Mouse (Mus musculus) liver, embryonic 14.5 days (tissue): ENCODE measurements around the gene Dnajb1. TPM values are rescaled to one million over a fixed set of nuclear protein-coding genes. Genes with fewer than 3 reads are reported as not detected.

ENCODE experiments used
- ATAC-seq: fragments of 200-750 bp; cut with Nextera tagmentation; 2 replicates; pipeline ENCODE4 v1.8.0; 2017; ENCODE audit warnings: moderate number of reproducible peaks, mild to moderate bottlenecking, moderate library complexity; ENCODE audit not compliant: insufficient read depth
- DNase-seq, 3 experiments: peaks; one replicate each; pipeline ENCODE4 v3.0.0-alpha.2; 2012 to 2013; ENCODE audit warnings: low read depth in 3 of 3, low spot score in 3 of 3
- H3K27ac ChIP-seq: fragments of 300-500 bp; sonication (generic); 2 replicates; pipeline ENCODE4 v1.5.1; 2014; ENCODE audit warnings: moderate library complexity, mild to moderate bottlenecking, control low read depth, inconsistent platforms
- H3K27me3 ChIP-seq: fragments of 300-500 bp; sonication (generic); 2 replicates; pipeline ENCODE4 v1.6.1; 2014; ENCODE audit warnings: mild to moderate bottlenecking, low read length, moderate library complexity; ENCODE audit not compliant: control insufficient read depth, insufficient read depth
- H3K36me3 ChIP-seq: fragments of 300-500 bp; sonication (generic); replicated peaks from 2 replicates; pipeline ENCODE4 v1.6.1; 2014; ENCODE audit warnings: low read depth; ENCODE audit not compliant: control insufficient read depth, insufficient read depth
- H3K4me1 ChIP-seq, 2 experiments: fragments of 200-500 bp in 1 of 2; fragments of 300-500 bp in 1 of 2; sonication (generic) in 1 of 2; replicated peaks; 2 replicates each; pipeline ENCODE4 v1.6.1; 2012 to 2014; ENCODE audit warnings: antibody characterized with exemption in 1 of 2, inconsistent platforms in 1 of 2, low read length in 1 of 2; ENCODE audit not compliant: control insufficient read depth in 2 of 2, insufficient read depth in 2 of 2
- H3K4me2 ChIP-seq: fragments of 300-500 bp; sonication (generic); 2 replicates; pipeline ENCODE4 v1.6.1; 2014; ENCODE audit warnings: low read depth, mild to moderate bottlenecking, control low read depth, moderate library complexity
- H3K4me3 ChIP-seq, 2 experiments: fragments of 200-500 bp in 1 of 2; fragments of 300-500 bp in 1 of 2; sonication (generic) in 1 of 2; 2 replicates each; pipeline ENCODE4 v1.5.1; 2012 to 2014; ENCODE audit warnings: low read depth in 2 of 2, low read length in 2 of 2, mild to moderate bottlenecking in 2 of 2, control low read depth in 1 of 2, inconsistent platforms in 1 of 2, moderate library complexity in 1 of 2; ENCODE audit not compliant: insufficient read depth in 1 of 2
- H3K9ac ChIP-seq: fragments of 300-500 bp; sonication (generic); replicated peaks from 2 replicates; pipeline ENCODE4 v1.6.1; 2014; ENCODE audit warnings: mild to moderate bottlenecking, control low read depth, moderate library complexity
- H3K9me3 ChIP-seq: fragments of 300-500 bp; sonication (generic); 2 replicates; pipeline ENCODE4 v1.6.1; 2016; ENCODE audit warnings: low read length, mixed read lengths; ENCODE audit not compliant: control insufficient read depth
- CTCF ChIP-seq: IDR thresholded peaks from 2 replicates; pipeline ENCODE4 v1.5.1; 2016; ENCODE audit warnings: antibody characterized with exemption, low read depth, control low read depth
- EP300 ChIP-seq: IDR thresholded peaks from 2 replicates; pipeline ENCODE4 v1.6.1; 2016; ENCODE audit warnings: antibody characterized with exemption, low read depth
- WGBS: fragments of 180-500 bp; shearing (Covaris S2); extraction: QIAGEN DNeasy Blood & Tissue Kit; methylation state at CpG from one replicate; pipeline ENCODE4 v1.1.7; 2014; ENCODE audit not compliant: insufficient replicate concordance; 5-methylcytosine and 5-hydroxymethylcytosine counted together
- polyA plus RNA-seq, 2 experiments: library from polyadenylated mRNA; depleted of rRNA in 1 of 2; stranded (reverse) in 1 of 2; unstranded in 1 of 2; fragments of >200 nt; fragmentation: Nextera tagmentation in 1 of 2; extraction: Ambion mirVana in 1 of 2; gene quantifications; 2 replicates each; pipeline versions ENCODE4 v1.2.1 to v1.2.3; 2012 to 2014

The Dnajb1 gene
- polyA plus RNA-seq, 2 experiments: 32.7 to 37.8 TPM

DNA sequence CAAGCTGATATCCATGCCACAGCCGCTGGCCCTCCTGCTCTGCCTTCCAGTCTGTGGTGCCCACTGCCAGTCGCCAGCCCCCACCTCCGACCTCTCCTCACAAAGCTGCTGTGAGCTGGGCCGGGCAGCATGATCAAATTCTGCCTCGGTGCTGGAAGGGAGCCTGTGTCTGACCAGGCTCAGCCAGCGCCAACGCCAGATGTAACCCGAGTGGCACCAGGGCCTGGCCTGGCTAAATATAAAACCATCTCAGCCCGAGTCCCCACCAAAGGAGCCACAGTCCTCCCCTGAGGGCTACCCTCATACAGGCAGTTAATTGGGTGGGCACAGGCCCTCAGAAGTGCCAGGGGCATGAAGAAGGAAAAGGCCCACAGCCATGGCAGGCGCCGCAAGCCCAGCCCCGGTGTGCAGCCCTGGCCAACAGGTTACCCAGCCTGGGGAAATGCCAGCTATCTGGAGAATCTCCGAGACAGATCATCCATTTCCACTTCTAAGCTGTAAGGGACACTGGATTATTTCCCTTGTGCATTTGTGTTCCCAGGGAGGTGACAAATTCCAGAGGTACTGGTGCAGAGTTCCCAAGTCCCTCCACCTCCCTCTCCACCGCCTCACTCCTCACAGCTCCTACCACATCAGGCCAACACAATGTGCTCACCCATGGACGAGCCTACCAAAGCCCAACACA, 33.2 kb upstream of the Dnajb1 start:
- H3K4me3 ChIP-seq: no peak overlapping the region
- H3K9ac ChIP-seq: no peak overlapping the region
- no peaks in the 10 kb centered on the region for H3K9me3 ChIP-seq
- no peak for ATAC-seq
- WGBS: 81% methylated on average over 15 of the region's 15 CpGs
- DNase-seq: no peak
- no peaks in the 10 kb centered on the region for H3K27me3 ChIP-seq
- TF ChIP-seq EP300: no peak
- no peak for TF ChIP-seq CTCF
- no peak overlapping the region for H3K4me2 ChIP-seq
- peaks cover 25% of the 10 kb centered on the region for H3K36me3 ChIP-seq
- no peak overlapping the region for H3K27ac ChIP-seq
- no peaks in the 10 kb centered on the region; a peak in 1 of 4 replicates for H3K4me1 ChIP-seq

- no peak for DNase-seq
Observed at GRCm38 (mm10) chr8:83575561-83576515, 32.2 kb upstream of the Dnajb1 start.

GRCm38 (mm10) chr8:83576516-83576895, 31.5 kb upstream of the Dnajb1 start:
- 61% methylated on average over 2 of the region's 4 CpGs for WGBS
- no peaks in the 10 kb centered on the region for H3K27me3 ChIP-seq
- TF ChIP-seq CTCF (no peak), EP300 (no peak)
- H3K9me3 ChIP-seq: no peaks in the 10 kb centered on the region
- no peak overlapping the region for H3K9ac ChIP-seq
- no peak overlapping the region for H3K4me3 ChIP-seq
- no peak overlapping the region for H3K27ac ChIP-seq
- ATAC-seq: no peak
- H3K4me1 ChIP-seq: no peaks in the 10 kb centered on the region; a peak in 1 of 4 replicates
- peaks cover 17% of the 10 kb centered on the region for H3K36me3 ChIP-seq
- no peak overlapping the region for H3K4me2 ChIP-seq
- DNase-seq: no peak

More at GRCm38 (mm10) chr8:83575561-83576515, 32.2 kb upstream of the Dnajb1 start:
- Histone ChIP-seq H3K27ac (no peak overlapping the region), H3K9me3 (no peaks in the 10 kb centered on the region), H3K4me1 (no peaks in the 10 kb centered on the region; a peak in 1 of 4 replicates), H3K4me2 (no peak overlapping the region), H3K9ac (no peak overlapping the region), H3K36me3 (peaks cover 22% of the 10 kb centered on the region), H3K27me3 (no peaks in the 10 kb centered on the region), H3K4me3 (no peak overlapping the region)
- WGBS: 74% methylated on average over 17 of the region's 17 CpGs
- no peak for ATAC-seq
- TF ChIP-seq CTCF: no peak
- TF ChIP-seq EP300: no peak

DNA sequence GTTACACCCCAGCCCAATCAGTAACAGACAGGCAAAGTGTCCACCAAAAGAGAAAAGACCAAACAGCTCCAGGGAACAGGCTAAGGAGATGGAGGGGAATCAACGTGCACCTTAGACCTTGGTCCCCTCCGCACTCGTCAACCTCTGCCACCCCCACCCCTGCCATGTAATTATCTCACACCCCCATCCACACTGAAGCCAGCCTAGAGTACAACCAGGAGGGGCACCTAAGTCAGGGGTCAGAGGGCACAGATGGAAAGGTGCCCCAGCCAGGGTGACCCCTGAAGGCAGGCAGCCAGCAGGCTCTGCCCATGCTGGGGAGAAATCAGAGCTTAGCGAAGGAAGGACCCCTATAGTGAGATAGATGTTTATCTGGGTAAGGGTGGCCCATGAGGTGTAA, 31.1 kb upstream of the Dnajb1 start:
- WGBS: 75% methylated on average over 4 of the region's 4 CpGs
- Histone ChIP-seq H3K9me3 (no peaks in the 10 kb centered on the region), H3K4me1 (no peaks in the 10 kb centered on the region; a peak in 1 of 4 replicates), H3K27me3 (no peaks in the 10 kb centered on the region), H3K36me3 (peaks cover 13% of the 10 kb centered on the region), H3K4me2 (no peak overlapping the region), H3K9ac (no peak overlapping the region), H3K27ac (no peak overlapping the region), H3K4me3 (no peak overlapping the region)
- TF ChIP-seq CTCF (no peak), EP300 (no peak)
- no peak for ATAC-seq
- no peak for DNase-seq

GRCm38 (mm10) chr8:83577384-83577791, 30.6 kb upstream of the Dnajb1 start:
- H3K4me3 ChIP-seq: no peak overlapping the region
- no peak overlapping the region for H3K9ac ChIP-seq
- H3K4me1 ChIP-seq: no peaks in the 10 kb centered on the region; a peak in 1 of 4 replicates
- H3K27ac ChIP-seq: no peak overlapping the region
- WGBS: 72% methylated on average over 9 of the region's 9 CpGs
- no peaks in the 10 kb centered on the region for H3K27me3 ChIP-seq
- no peak for DNase-seq
- no peaks in the 10 kb centered on the region for H3K9me3 ChIP-seq
- no peak overlapping the region for H3K4me2 ChIP-seq
- no peak for ATAC-seq
- no peak for TF ChIP-seq EP300
- TF ChIP-seq CTCF: no peak
- peaks cover 9% of the 10 kb centered on the region for H3K36me3 ChIP-seq
